Mouse (Mus musculus) heart, postnatal 0 days (tissue): ENCODE measurements at regions not wholly inside any gene's neighbourhood (a gene's known extent, or its start where the extent isn't known, plus 50 kb on each side); places are given as distances from the start of the nearest gene placed in this dataset.

Experiments
- CTCF ChIP-seq: IDR thresholded peaks from 2 replicates; pipeline ENCODE4 v1.5.1; 2016; ENCODE audit warnings: antibody characterized with exemption, control low read depth, low read depth
- EP300 ChIP-seq: IDR thresholded peaks from 2 replicates; pipeline ENCODE4 v1.6.1; 2016; ENCODE audit warnings: antibody characterized with exemption, low read depth

DNA sequence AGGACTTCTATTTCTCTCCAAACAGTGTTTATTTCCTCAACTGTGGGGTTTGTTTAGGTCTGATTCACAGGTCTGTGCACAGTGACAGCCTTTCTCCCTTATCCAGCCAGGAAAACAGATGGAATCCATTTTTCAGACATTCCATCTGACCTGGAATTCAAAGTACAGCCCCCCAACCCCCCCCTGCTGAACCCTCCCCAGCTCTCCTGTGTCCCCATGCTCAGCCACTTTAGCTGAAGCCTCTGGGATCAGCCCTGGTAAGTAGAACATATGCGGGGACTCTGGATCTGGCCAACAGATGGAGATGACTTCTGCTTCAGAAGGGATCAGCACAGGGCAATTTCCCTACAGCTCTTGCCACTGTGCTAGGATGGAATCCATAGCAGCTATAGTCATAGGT lies 674.2 kb downstream of the Fat4 start:
- TF ChIP-seq CTCF = no peak
- no peak for TF ChIP-seq EP300
